11 mouse cellular contexts compared by ENCODE assay signal in genomic region chr7:16918014-16918413, GRCm38 (mm10). TPM values are rescaled to one million over a fixed set of nuclear protein-coding genes. Genes with fewer than 3 reads are reported as not detected.
A peak's percentile ranks its signal among the peaks of the same experiment; 100 is the strongest.
DNase-seq lines count a peak whose midpoint lies in the region; TF ChIP-seq lines count a peak whose summit lies in the region.
"Had no signal": no experiment of that assay in that cellular context is flagged by ENCODE, and none has a peak within 500 bp of the region (broad histone marks: within the 10 kb centered on the region; RNA-seq: fewer than 3 reads in every experiment).

No protein-coding gene starts in this region.

- H3K79me2 ChIP-seq in myocyte (ENCODE audit: control insufficient read depth, insufficient read depth), result peaks cover 33% of the 10 kb centered on the region

- peaks cover 3% of the 10 kb centered on the region for H3K36me3 ChIP-seq in myocyte (ENCODE audit: control insufficient read depth, insufficient read depth)

- H3K4me3 ChIP-seq in myocyte, result no peak overlapping the region
- H3K4me3 ChIP-seq: limb, embryonic 13.5 days had no signal

- H3K27me3 ChIP-seq in myocyte (ENCODE audit: control insufficient read depth, insufficient read depth, insufficient read length), result no peaks in the 10 kb centered on the region
- H3K27me3 ChIP-seq: limb, embryonic 13.5 days had no signal

- TF ChIP-seq POLR2A in myocyte (IDR thresholded peaks at IDR 0.05; ENCODE audit: insufficient read length, low read depth), result no peak

- no peak overlapping the region for H3ac ChIP-seq in myocyte (ENCODE audit: control insufficient read depth, insufficient read length)

- peak; percentile 23 for DNase-seq in adrenal gland, postnatal 14 days
- DNase-seq in adrenal gland, adult 18-20 months (ENCODE audit: low spot score in 2 of 2), result no peak
- peak; percentile 37 to 56 for DNase-seq in kidney, postnatal 4 days
- DNase-seq in kidney, adult 11 months, result no peak
- peak; percentile 80 to 82 for DNase-seq in frontal cortex, postnatal 36 days (ENCODE audit: low spot score in 2 of 2)
- no peak for DNase-seq in urinary bladder, adult 2 months (ENCODE audit: low spot score)
- DNase-seq in spleen, adult 12 weeks (ENCODE audit: low spot score), result no peak
- DNase-seq: gastrocnemius, postnatal 36 days had no signal

- no peak overlapping the region for H3K4me2 ChIP-seq in myocyte (ENCODE audit: low read depth)
- H3K4me2 ChIP-seq: limb, embryonic 13.5 days had no signal

TF ChIP-seq in myocyte, 11 proteins besides CTCF, POLR2A, EP300 and RAD21:
- TF ChIP-seq CEBPB (IDR thresholded peaks at IDR 0.05; ENCODE audit: insufficient read depth, poor library complexity, severe bottlenecking) (no peak), MYOD1 (IDR thresholded peaks at IDR 0.05; ENCODE audit: control insufficient read depth in 1 of 3, insufficient read length in 2 of 3, low read depth in 2 of 3) (peak in 1 of 3 experiments; percentile 43), MYOG (IDR thresholded peaks at IDR 0.05; ENCODE audit: control insufficient read depth in 1 of 3, insufficient read depth in 1 of 3, insufficient read length in 2 of 3, low read depth in 2 of 3) (peak in 2 of 3 experiments; percentile 4 to 18), POLR2AphosphoS2 (IDR thresholded peaks at IDR 0.05; ENCODE audit: insufficient read length, low read depth) (peak; percentile 42), SRF (IDR thresholded peaks at IDR 0.05; ENCODE audit: control insufficient read depth, insufficient read length, low read depth) (no peak)
TF ChIP-seq in myocyte: peak in this region for 3.

RNA-seq across cellular contexts. Expression of gene Calm3, which starts 5.9 kb away (rescaled TPM):
- 222 and 231 TPM in 2 replicates for total RNA-seq in adrenal gland, postnatal 14 days (2021)
- 100 to 1,000 TPM; 227 to 234 TPM for total RNA-seq in adrenal gland, adult 18-20 months (2021)
- polyA plus RNA-seq in myocyte (2012; fragmentation: generic; extraction: Trizol), result 336 TPM
- polyA plus RNA-seq in urinary bladder, adult 2 months (2012; rRNA removed), result 182 and 223 TPM in 2 replicates

RNA-seq across cellular contexts. Expression of gene Ptgir, which starts 11.7 kb away (rescaled TPM):
- 1.2 and 2.6 TPM in 2 replicates for total RNA-seq in adrenal gland, postnatal 14 days (2021)
- 1 to 10 TPM in 1 of 2 experiments, under 1 TPM in 1; 0.96 to 1.1 TPM for total RNA-seq in adrenal gland, adult 18-20 months (2021)
- 2.6 TPM for polyA plus RNA-seq in myocyte (2012; fragmentation: generic; extraction: Trizol)
- polyA plus RNA-seq in urinary bladder, adult 2 months (2012; rRNA removed), result 3.9 and 5.1 TPM in 2 replicates

RNA-seq across cellular contexts. Expression of gene Gng8, which starts 26.4 kb away (rescaled TPM):
- 0.59 and 0.60 TPM in 2 replicates for total RNA-seq in adrenal gland, postnatal 14 days (2021)
- under 1 TPM in 1 of 2 experiments, not detected in 1; 0.35 TPM for total RNA-seq in adrenal gland, adult 18-20 months (2021)
- 3.8 TPM for polyA plus RNA-seq in myocyte (2012; fragmentation: generic; extraction: Trizol)
- polyA plus RNA-seq in urinary bladder, adult 2 months (2012; rRNA removed), result 26.7 and 27.5 TPM in 2 replicates

RNA-seq across cellular contexts. Expression of gene Pnmal2, which starts 26.5 kb away (rescaled TPM):
- 24.6 and 27.2 TPM in 2 replicates for total RNA-seq in adrenal gland, postnatal 14 days (2021)
- total RNA-seq in adrenal gland, adult 18-20 months (2021), result 10 to 100 TPM; 24.4 to 33.3 TPM
- 44.4 TPM for polyA plus RNA-seq in myocyte (2012; fragmentation: generic; extraction: Trizol)
- polyA plus RNA-seq in urinary bladder, adult 2 months (2012; rRNA removed), result 0.83 and 1.4 TPM in 2 replicates

RNA-seq across cellular contexts. Expression of gene Pnmal1, which starts 41.5 kb away (rescaled TPM):
- total RNA-seq in adrenal gland, postnatal 14 days (2021), result 4.6 and 5.6 TPM in 2 replicates
- total RNA-seq in adrenal gland, adult 18-20 months (2021), result 1 to 10 TPM; 3.5 to 4.0 TPM
- 0.05 TPM for polyA plus RNA-seq in myocyte (2012; fragmentation: generic; extraction: Trizol)
- 0.03 TPM in 2 replicates for polyA plus RNA-seq in urinary bladder, adult 2 months (2012; rRNA removed)
- total RNA-seq: gastrocnemius, postnatal 36 days; heart, postnatal 25 days had no signal

Comparison
In these comparisons a context has a peak if more than half of its experiments do, and no peak if none do; other contexts are left out.
1. DNase-seq: peak in adrenal gland, postnatal 14 days (single experiment), kidney, postnatal 4 days (2 of 2) and frontal cortex, postnatal 36 days (2 of 2); none in adrenal gland, adult 18-20 months (0 of 2), kidney, adult 11 months (single experiment), urinary bladder, adult 2 months (single experiment) and spleen, adult 12 weeks (single experiment).